In the genomic region with DNA sequence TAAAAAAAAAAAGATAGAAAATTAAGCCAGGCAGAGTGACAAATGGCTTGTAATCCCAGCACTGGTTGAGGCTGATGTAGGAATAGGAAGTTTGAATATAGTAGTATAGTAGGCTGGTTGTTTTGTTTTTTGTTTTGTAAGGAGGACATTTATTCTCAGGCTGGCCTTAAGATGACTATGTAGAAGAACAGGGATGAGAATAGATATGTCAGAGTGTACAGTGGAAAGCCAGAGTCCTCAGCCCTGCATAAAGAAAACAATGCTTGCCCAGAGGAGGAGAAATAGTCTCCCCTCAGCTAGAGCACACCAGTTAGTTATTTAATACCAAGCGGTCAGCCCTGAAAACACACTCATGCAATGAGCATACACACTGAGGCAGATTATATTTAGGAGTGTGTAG, we compare ENCODE assay signal across 17 mouse cellular contexts. TPM values are rescaled to one million over a fixed set of nuclear protein-coding genes. Genes with fewer than 3 reads are reported as not detected.
DNase-seq lines count a peak whose midpoint lies in the region.
"Had no signal": no experiment of that assay in that cellular context is flagged by ENCODE, and none has a peak within 500 bp of the region (broad histone marks: within the 10 kb centered on the region; RNA-seq: fewer than 3 reads in every experiment).

Gene Phkg1 (minus strand): TSS at position 101 of the 400 bp plus-strand sequence.

- intact Hi-C loops in gastrocnemius, postnatal 14 days (cut with DNase I; ENCODE audit: low total_unique reads), result no loop called here
- intact Hi-C loops in left cerebral cortex, postnatal 25 days (cut with DNase I), result no loop called here

- no peak for DNase-seq in frontal cortex, adult 2 months (ENCODE audit: extremely low spot score in 1 of 2, low spot score in 1 of 2)
- DNase-seq in frontal cortex, postnatal 10 days (ENCODE audit: low spot score in 2 of 2), result no peak
- DNase-seq in layer of hippocampus, adult 8-10 months (ENCODE audit: low spot score in 2 of 2), result no peak
- DNase-seq in layer of hippocampus, adult 11-12 months (ENCODE audit: low spot score), result no peak
- no peak for DNase-seq in gastrocnemius, postnatal 14 days
- DNase-seq in left cerebral cortex, postnatal 25 days (ENCODE audit: low spot score in 2 of 2), result no peak
- no peak for DNase-seq in testis, postnatal 14 days (ENCODE audit: low spot score)
- no peak for DNase-seq in spleen, postnatal 4 days (ENCODE audit: low spot score in 2 of 2)
- DNase-seq: cerebellum, postnatal 14 days; kidney, adult 9 months; kidney, postnatal 4 days; liver; liver, postnatal 0 days; lung, postnatal 14 days; spleen, adult 18-20 months; thymus, postnatal 25 days had no signal

RNA-seq across cellular contexts. Expression of gene Phkg1, which starts in this region (rescaled TPM):
- 28.0 and 35.5 TPM in 2 replicates for polyA plus RNA-seq in frontal cortex, adult 2 months (2012; rRNA removed)
- 10 to 100 TPM; 24.4 to 26.8 (median 25.6) TPM for total RNA-seq in layer of hippocampus, adult 8-10 months (2022)
- total RNA-seq in gastrocnemius, postnatal 14 days (2021), result 100 to 1,000 TPM; 245 to 293 TPM
- 10 to 100 TPM; 15.0 to 17.0 TPM for total RNA-seq in left cerebral cortex, postnatal 25 days (2021)
- total RNA-seq: monocyte, adult 5-6 weeks had no signal

Comparison
In these comparisons a context has a peak if more than half of its experiments do, and no peak if none do; other contexts are left out.
1. RNA of gene Phkg1 (total RNA-seq): 245 to 293 TPM in gastrocnemius, postnatal 14 days; 24.4 to 26.8 TPM in layer of hippocampus, adult 8-10 months and 15.0 to 17.0 TPM in left cerebral cortex, postnatal 25 days; every median in the first group is over 4 times any median in the second.